Mouse (Mus musculus): ENCODE data around the gene Serpina6.

DNA sequence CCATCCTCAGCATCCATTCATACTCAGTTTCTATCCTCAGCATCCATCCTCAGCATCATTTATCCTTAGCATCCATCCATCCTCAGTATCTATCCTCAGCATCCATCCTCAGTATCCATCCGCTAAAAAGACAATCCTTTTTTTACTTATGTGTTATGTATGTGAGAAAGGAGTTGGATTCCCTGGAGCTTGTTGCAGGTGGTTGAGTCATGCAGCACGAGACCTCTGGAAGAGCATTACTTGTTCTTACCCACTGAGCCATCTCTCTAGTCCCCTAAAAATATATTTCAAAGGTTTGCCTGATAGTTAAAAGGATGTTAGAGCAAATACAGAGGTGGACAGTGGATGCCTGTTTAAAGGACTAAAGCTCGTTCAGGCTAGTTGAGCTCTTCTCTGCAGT lies 55.2 kb downstream of the Serpina6 start:
- TF ChIP-seq CTCF (IDR thresholded peaks at IDR 0.05; ENCODE audit: low read depth) (no peak), EP300 (optimal IDR thresholded peaks at IDR 0.05) (no peak)

All from stomach, postnatal 0 days (tissue).